Mouse (Mus musculus): ENCODE measurements at regions not wholly inside any gene's neighbourhood (a gene's known extent, or its start where the extent isn't known, plus 50 kb on each side); places are given as distances from the start of the nearest gene placed in this dataset.

- ATAC-seq (ENCODE audit: insufficient number of reproducible peaks, low FRiP score, low TSS enrichment): no peak
These were observed 98.6 kb upstream of the Chd2 start for GRCm38 (mm10) chr7:73640194-73640593.

- no peak for ATAC-seq (ENCODE audit: insufficient number of reproducible peaks, low FRiP score, low TSS enrichment)
These were observed 96.1 kb upstream of the Chd2 start for GRCm38 (mm10) chr7:73637810-73638125.

- ATAC-seq (ENCODE audit: insufficient number of reproducible peaks, low FRiP score, low TSS enrichment): no peak
These were observed 95.6 kb upstream of the Chd2 start for GRCm38 (mm10) chr7:73637101-73637809.

GRCm38 (mm10) chr7:73635422-73635821 lies 93.8 kb upstream of the Chd2 start:
- no peak for ATAC-seq (ENCODE audit: insufficient number of reproducible peaks, low FRiP score, low TSS enrichment)

- no peak for ATAC-seq (ENCODE audit: insufficient number of reproducible peaks, low FRiP score, low TSS enrichment)
These were observed 89.2 kb upstream of the Chd2 start for GRCm38 (mm10) chr7:73630790-73631189.

GRCm38 (mm10) chr7:73629182-73629581 lies 87.6 kb upstream of the Chd2 start:
- ATAC-seq (ENCODE audit: insufficient number of reproducible peaks, low FRiP score, low TSS enrichment): no peak

- ATAC-seq (ENCODE audit: insufficient number of reproducible peaks, low FRiP score, low TSS enrichment): peak; percentile 91
These were observed 86.4 kb upstream of the Chd2 start for GRCm38 (mm10) chr7:73628071-73628470.

- no peak for ATAC-seq (ENCODE audit: insufficient number of reproducible peaks, low FRiP score, low TSS enrichment)
These were observed 84.7 kb upstream of the Chd2 start for GRCm38 (mm10) chr7:73626291-73626690.

- no peak for ATAC-seq (ENCODE audit: insufficient number of reproducible peaks, low FRiP score, low TSS enrichment)
These were observed 84.0 kb upstream of the Chd2 start for GRCm38 (mm10) chr7:73625651-73626050.

- no peak for ATAC-seq (ENCODE audit: insufficient number of reproducible peaks, low FRiP score, low TSS enrichment)
These were observed 83.4 kb upstream of the Chd2 start for GRCm38 (mm10) chr7:73624992-73625391.

GRCm38 (mm10) chr7:73624093-73624600 lies 82.5 kb upstream of the Chd2 start:
- ATAC-seq (ENCODE audit: insufficient number of reproducible peaks, low FRiP score, low TSS enrichment): no peak

- no peak for ATAC-seq (ENCODE audit: insufficient number of reproducible peaks, low FRiP score, low TSS enrichment)
These were observed 80.8 kb upstream of the Chd2 start for GRCm38 (mm10) chr7:73622468-73622867.

- ATAC-seq (ENCODE audit: insufficient number of reproducible peaks, low FRiP score, low TSS enrichment): no peak
These were observed 78.7 kb upstream of the Chd2 start for GRCm38 (mm10) chr7:73620341-73620740.

- ATAC-seq (ENCODE audit: insufficient number of reproducible peaks, low FRiP score, low TSS enrichment): peak; percentile 67
These were observed 77.3 kb upstream of the Chd2 start for GRCm38 (mm10) chr7:73618758-73619416.

- peak; percentile 91 for ATAC-seq (ENCODE audit: insufficient number of reproducible peaks, low FRiP score, low TSS enrichment)
These were observed 76.5 kb upstream of the Chd2 start for GRCm38 (mm10) chr7:73617910-73618757.

- ATAC-seq (ENCODE audit: insufficient number of reproducible peaks, low FRiP score, low TSS enrichment): peak; percentile 26; the same call in 1 of the 2 replicates
These were observed 75.6 kb upstream of the Chd2 start for GRCm38 (mm10) chr7:73616971-73617906.

GRCm38 (mm10) chr7:73616015-73616414 lies 74.4 kb upstream of the Chd2 start:
- ATAC-seq (ENCODE audit: insufficient number of reproducible peaks, low FRiP score, low TSS enrichment): no peak

GRCm38 (mm10) chr7:73614840-73615555 lies 73.4 kb upstream of the Chd2 start:
- ATAC-seq (ENCODE audit: insufficient number of reproducible peaks, low FRiP score, low TSS enrichment): no peak

GRCm38 (mm10) chr7:73614341-73614740 lies 72.7 kb upstream of the Chd2 start:
- no peak for ATAC-seq (ENCODE audit: insufficient number of reproducible peaks, low FRiP score, low TSS enrichment)

Data from cerebellum, adult (tissue).